Mouse (Mus musculus) ES-Bruce4 (cell line): ENCODE data around the gene Adap1. TPM values are rescaled to one million over a fixed set of nuclear protein-coding genes. Genes with fewer than 3 reads are reported as not detected.
A peak's percentile ranks its signal among the peaks of the same experiment; 100 is the strongest.

Experiments
- H3K27ac ChIP-seq: 2 replicates; pipeline ENCODE4 v1.5.1; 2012; ENCODE audit warnings: low read length, inconsistent platforms; ENCODE audit not compliant: insufficient read depth
- H3K27me3 ChIP-seq: 2 replicates; pipeline ENCODE4 v1.6.1; 2012; ENCODE audit warnings: mild to moderate bottlenecking, low read length, inconsistent platforms; ENCODE audit not compliant: control insufficient read depth, poor library complexity, insufficient read depth, severe bottlenecking
- H3K36me3 ChIP-seq: 2 replicates; pipeline ENCODE4 v1.6.1; 2012; ENCODE audit warnings: inconsistent platforms, mild to moderate bottlenecking, low read length, moderate library complexity; ENCODE audit not compliant: control insufficient read depth, poor library complexity, insufficient read depth, severe bottlenecking
- H3K4me1 ChIP-seq: one replicate; pipeline ENCODE4 v1.8.1; 2011; ENCODE audit warnings: low read length; ENCODE audit not compliant: control insufficient read depth, insufficient read depth
- H3K4me3 ChIP-seq: 2 replicates; pipeline ENCODE4 v1.5.1; 2011; ENCODE audit warnings: low read depth, mild to moderate bottlenecking, low read length
- H3K9ac ChIP-seq: 2 replicates; pipeline ENCODE4 v1.6.1; 2012; ENCODE audit warnings: low read depth, mild to moderate bottlenecking, inconsistent platforms; ENCODE audit not compliant: poor library complexity, severe bottlenecking
- H3K9me3 ChIP-seq: replicated peaks from 2 replicates; pipeline ENCODE4 v1.6.1; 2012; ENCODE audit warnings: mild to moderate bottlenecking, low read length, inconsistent platforms; ENCODE audit not compliant: control insufficient read depth, poor library complexity, insufficient read depth, severe bottlenecking
- CTCF ChIP-seq: IDR thresholded peaks from one replicate; pipeline ENCODE4 v1.8.1; 2011; ENCODE audit warnings: low read depth, low read length
- EP300 ChIP-seq: IDR thresholded peaks from 2 replicates; pipeline ENCODE4 v1.6.1; 2011; ENCODE audit warnings: low read depth, low read length; ENCODE audit not compliant: insufficient read depth
- POLR2A ChIP-seq: IDR thresholded peaks from one replicate; pipeline ENCODE4 v1.8.1; 2011; ENCODE audit warnings: low read length; ENCODE audit not compliant: insufficient read depth
- polyA plus RNA-seq: library from polyadenylated mRNA; stranded (reverse); fragments of >200 nt; gene quantifications from 2 replicates; pipeline ENCODE4 v1.2.4, GENCODE M21; 2011; ENCODE audit warnings: low read depth; ENCODE audit not compliant: missing spikeins, insufficient read depth, insufficient read length

Adap1 gene
- polyA plus RNA-seq, 1 experiment, result 16.5 TPM

- TF ChIP-seq EP300, result no peak
- no peak for TF ChIP-seq CTCF
- TF ChIP-seq POLR2A, result no peak
- no peak overlapping the region for H3K9ac ChIP-seq
- no peak overlapping the region for H3K27ac ChIP-seq
- H3K27me3 ChIP-seq, result no peaks in the 10 kb centered on the region
- no peaks in the 10 kb centered on the region for H3K36me3 ChIP-seq
- H3K9me3 ChIP-seq, result no peaks in the 10 kb centered on the region
- no peak overlapping the region for H3K4me3 ChIP-seq
- peaks cover 6% of the 10 kb centered on the region for H3K4me1 ChIP-seq
Observed at GRCm38 (mm10) chr5:139364911-139365571, 39.6 kb upstream of the Adap1 start.

DNA sequence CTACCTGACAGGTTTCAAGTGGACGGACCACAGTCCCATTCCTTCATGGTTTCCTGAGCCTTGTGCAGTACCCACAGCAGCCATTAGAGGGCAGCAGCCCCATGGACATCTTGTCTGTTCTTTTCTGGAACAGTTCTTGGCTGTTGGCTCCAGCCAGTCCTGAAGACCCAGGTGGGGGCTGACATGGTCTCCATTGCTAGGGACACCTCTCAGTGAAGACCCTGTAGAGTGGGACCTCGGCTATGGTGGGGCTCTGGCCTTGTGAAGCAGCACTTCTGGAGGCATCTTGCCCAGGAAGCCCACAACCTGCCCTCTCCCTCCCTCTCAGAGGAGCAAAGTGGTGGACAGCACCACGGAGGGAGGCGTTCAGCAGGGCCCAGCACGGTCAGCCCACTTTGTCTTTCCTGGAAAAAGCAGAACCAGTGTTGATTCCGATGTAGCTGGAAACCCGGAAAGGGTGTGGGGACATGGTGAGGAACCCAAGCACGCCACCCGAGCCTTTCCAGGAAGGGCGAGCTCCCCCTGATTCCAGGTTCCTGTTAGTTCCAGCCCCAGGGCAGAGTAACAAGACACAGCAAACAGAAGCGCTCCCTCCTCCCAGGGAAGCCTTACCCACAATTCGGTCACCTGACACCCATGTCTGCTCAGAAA is 39.0 kb upstream of the Adap1 start:
- H3K9ac ChIP-seq, result no peak overlapping the region
- H3K36me3 ChIP-seq, result no peaks in the 10 kb centered on the region
- H3K9me3 ChIP-seq, result no peaks in the 10 kb centered on the region
- peak; percentile 67; the same call in 1 of the 2 replicates for TF ChIP-seq EP300
- peak; percentile 95 for TF ChIP-seq CTCF
- TF ChIP-seq POLR2A, result no peak
- H3K4me1 ChIP-seq, result peaks cover 6% of the 10 kb centered on the region
- H3K27me3 ChIP-seq, result no peaks in the 10 kb centered on the region
- H3K4me3 ChIP-seq, result no peak overlapping the region
- no peak overlapping the region for H3K27ac ChIP-seq

- TF ChIP-seq CTCF (no peak), POLR2A (no peak), EP300 (no peak)
- H3K4me1 ChIP-seq, result peaks cover 6% of the 10 kb centered on the region
- no peak overlapping the region for H3K27ac ChIP-seq
- no peak overlapping the region for H3K4me3 ChIP-seq
- no peaks in the 10 kb centered on the region for H3K27me3 ChIP-seq
- H3K9ac ChIP-seq, result no peak overlapping the region
- no peaks in the 10 kb centered on the region for H3K9me3 ChIP-seq
- no peaks in the 10 kb centered on the region for H3K36me3 ChIP-seq
Observed at GRCm38 (mm10) chr5:139363858-139364257, 38.4 kb upstream of the Adap1 start.

GRCm38 (mm10) chr5:139359244-139359643 is 33.8 kb upstream of the Adap1 start:
- Histone ChIP-seq H3K4me3 (no peak overlapping the region), H3K27ac (no peak overlapping the region), H3K9ac (no peak overlapping the region), H3K36me3 (no peaks in the 10 kb centered on the region), H3K27me3 (no peaks in the 10 kb centered on the region), H3K9me3 (no peaks in the 10 kb centered on the region), H3K4me1 (no peaks in the 10 kb centered on the region)
- no peak for TF ChIP-seq CTCF
- TF ChIP-seq POLR2A, result no peak
- no peak for TF ChIP-seq EP300

- no peaks in the 10 kb centered on the region for H3K9me3 ChIP-seq
- H3K27ac ChIP-seq, result no peak overlapping the region
- no peaks in the 10 kb centered on the region for H3K36me3 ChIP-seq
- TF ChIP-seq CTCF (peak; percentile 74), EP300 (no peak)
- H3K9ac ChIP-seq, result no peak overlapping the region
- H3K27me3 ChIP-seq, result no peaks in the 10 kb centered on the region
- no peak overlapping the region for H3K4me3 ChIP-seq
- H3K4me1 ChIP-seq, result no peaks in the 10 kb centered on the region
Observed at GRCm38 (mm10) chr5:139358653-139359052, 33.2 kb upstream of the Adap1 start.

DNA sequence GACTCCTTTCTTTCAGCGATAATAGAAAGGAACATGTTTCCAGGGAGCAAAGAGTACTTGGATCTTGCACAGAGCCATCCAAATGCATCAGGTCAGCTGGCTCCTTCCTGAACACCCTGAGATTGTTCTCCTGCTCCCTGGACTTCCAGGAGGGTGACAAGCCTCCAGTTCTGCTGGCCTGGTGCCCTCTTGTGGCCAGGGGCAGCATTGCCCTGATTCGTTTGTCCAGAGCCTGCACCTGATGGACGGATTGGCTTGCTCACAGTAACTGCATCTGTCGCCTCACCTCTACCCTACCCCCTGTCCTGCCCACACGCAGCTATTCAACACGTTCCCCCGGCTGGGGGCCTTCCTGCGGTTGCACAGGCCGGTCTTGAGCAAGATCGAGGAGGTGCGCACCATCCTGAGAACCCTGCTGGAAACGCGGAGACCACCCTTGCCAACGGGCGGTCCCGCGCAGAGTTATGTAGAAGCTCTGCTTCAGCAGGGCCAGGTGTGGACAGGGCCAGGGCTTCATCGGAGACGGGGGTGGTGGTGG is 29.9 kb upstream of the Adap1 start:
- H3K27ac ChIP-seq, result no peak overlapping the region
- H3K4me1 ChIP-seq, result no peaks in the 10 kb centered on the region
- H3K9me3 ChIP-seq, result no peaks in the 10 kb centered on the region
- 0 out of 2 replicates have a peak, but pooled peaks have one; percentile 23 for TF ChIP-seq EP300
- TF ChIP-seq POLR2A, result no peak
- peak; percentile 99 for TF ChIP-seq CTCF
- no peaks in the 10 kb centered on the region for H3K36me3 ChIP-seq
- H3K27me3 ChIP-seq, result no peaks in the 10 kb centered on the region
- H3K4me3 ChIP-seq, result peak overlapping the region; percentile 34
- no peak overlapping the region for H3K9ac ChIP-seq
